Mouse (Mus musculus) forebrain, embryonic 12.5 days (tissue): ENCODE data around the gene Rsc1a1. TPM values are rescaled to one million over a fixed set of nuclear protein-coding genes. Genes with fewer than 3 reads are reported as not detected.
A peak's percentile ranks its signal among the peaks of the same experiment; 100 is the strongest.

Experiments
- ATAC-seq: fragments of 200-750 bp; cut with Nextera tagmentation; 2 replicates; pipeline ENCODE4 v1.8.0; 2017; ENCODE audit warnings: moderate TSS enrichment; ENCODE audit not compliant: low FRiP score
- H3K27ac ChIP-seq: fragments of 300-500 bp; sonication (generic); 2 replicates; pipeline ENCODE4 v1.5.1; 2016; ENCODE audit warnings: mild to moderate bottlenecking
- H3K27me3 ChIP-seq: fragments of 300-500 bp; sonication (generic); 2 replicates; pipeline ENCODE4 v1.6.1; 2016; ENCODE audit warnings: mild to moderate bottlenecking
- H3K36me3 ChIP-seq: fragments of 300-500 bp; sonication (generic); replicated peaks from 2 replicates; pipeline ENCODE4 v1.6.1; 2016; ENCODE audit warnings: mild to moderate bottlenecking
- H3K4me1 ChIP-seq: fragments of 300-500 bp; sonication (generic); 2 replicates; pipeline ENCODE4 v1.6.1; 2016
- H3K4me2 ChIP-seq: fragments of 300-500 bp; sonication (generic); 2 replicates; pipeline ENCODE4 v1.6.1; 2016; ENCODE audit warnings: mild to moderate bottlenecking, moderate library complexity
- H3K4me3 ChIP-seq: fragments of 300-500 bp; sonication (generic); replicated peaks from 2 replicates; pipeline ENCODE4 v1.5.1; 2016; ENCODE audit warnings: mild to moderate bottlenecking
- H3K9ac ChIP-seq: fragments of 300-500 bp; sonication (generic); 2 replicates; pipeline ENCODE4 v1.6.1; 2016; ENCODE audit warnings: mild to moderate bottlenecking
- H3K9me3 ChIP-seq: fragments of 300-500 bp; sonication (generic); 2 replicates; pipeline ENCODE4 v1.6.1; 2016
- WGBS: fragments of 180-500 bp; shearing (Covaris S2); methylation state at CpG from one replicate; pipeline ENCODE4 v1.1.7; 2016; 5-methylcytosine and 5-hydroxymethylcytosine counted together
- polyA plus RNA-seq: library from polyadenylated mRNA; unstranded; fragments of >200 nt; fragmentation: Nextera tagmentation; extraction: Ambion mirVana; gene quantifications from 2 replicates; pipeline ENCODE4 v1.2.1, GENCODE M21; 2016

The Rsc1a1 gene
- polyA plus RNA-seq: 0.31 and 1.0 TPM in 2 replicates

GRCm38 (mm10) chr4:141685499-141685898 is at the start of gene Rsc1a1:
Rsc1a1 (minus strand) TSS chr4:141685599.
- Histone ChIP-seq H3K36me3 (peaks cover 39% of the 10 kb centered on the region), H3K4me2 (no peak within 1 kb of the TSS), H3K4me3 (no peak within 1 kb of the TSS), H3K4me1 (0 out of 2 replicates have a peak, but pooled peaks cover 8% of the 10 kb centered on the region), H3K27me3 (no peaks in the 10 kb centered on the region), H3K9ac (no peak within 1 kb of the TSS), H3K9me3 (no peaks in the 10 kb centered on the region), H3K27ac (no peak within 1 kb of the TSS)
- ATAC-seq: no peak
- 96% methylated on average over 6 of the region's 6 CpGs for WGBS

GRCm38 (mm10) chr4:141735206-141735560 is 49.8 kb upstream of the Rsc1a1 start:
- WGBS: 26% methylated on average over 9 of the region's 9 CpGs

GRCm38 (mm10) chr4:141734446-141735205 is 49.2 kb upstream of the Rsc1a1 start:
- no peak overlapping the region for H3K27ac ChIP-seq

More at GRCm38 (mm10) chr4:141735206-141735560, 49.8 kb upstream of the Rsc1a1 start:
- Histone ChIP-seq H3K27ac (no peak overlapping the region), H3K9ac (peak overlapping the region; percentile 38; the same call in 1 of the 2 replicates), H3K4me1 (peaks cover 9% of the 10 kb centered on the region), H3K36me3 (no peaks in the 10 kb centered on the region), H3K9me3 (no peaks in the 10 kb centered on the region), H3K4me2 (peak overlapping the region; percentile 65), H3K4me3 (peak overlapping the region; percentile 40), H3K27me3 (peaks cover 6% of the 10 kb centered on the region)
- ATAC-seq: no peak

GRCm38 (mm10) chr4:141731766-141732165 is 46.4 kb upstream of the Rsc1a1 start:
- 83% methylated on average over 5 of the region's 5 CpGs for WGBS
- H3K4me2 ChIP-seq: no peak overlapping the region
- peaks cover 9% of the 10 kb centered on the region for H3K4me1 ChIP-seq
- peaks cover 10% of the 10 kb centered on the region for H3K27me3 ChIP-seq
- H3K36me3 ChIP-seq: no peaks in the 10 kb centered on the region
- no peak overlapping the region for H3K9ac ChIP-seq
- H3K27ac ChIP-seq: no peak overlapping the region
- no peak overlapping the region for H3K4me3 ChIP-seq
- no peaks in the 10 kb centered on the region for H3K9me3 ChIP-seq
- no peak for ATAC-seq

More at GRCm38 (mm10) chr4:141734446-141735205, 49.2 kb upstream of the Rsc1a1 start:
- H3K9ac ChIP-seq: peak overlapping the region; percentile 38; the same call in 1 of the 2 replicates
- WGBS: 7% methylated on average over 24 of the region's 24 CpGs
- H3K27me3 ChIP-seq: peaks cover 7% of the 10 kb centered on the region
- peak; percentile 98 for ATAC-seq
- peak overlapping the region; percentile 65 for H3K4me2 ChIP-seq
- H3K9me3 ChIP-seq: no peaks in the 10 kb centered on the region
- H3K36me3 ChIP-seq: no peaks in the 10 kb centered on the region
- H3K4me1 ChIP-seq: peaks cover 9% of the 10 kb centered on the region
- H3K4me3 ChIP-seq: peak overlapping the region; percentile 40

- no peak overlapping the region for H3K27ac ChIP-seq
- H3K4me3 ChIP-seq: no peak overlapping the region
- 90% methylated on average over 13 of the region's 13 CpGs for WGBS
- no peaks in the 10 kb centered on the region for H3K36me3 ChIP-seq
- peaks cover 9% of the 10 kb centered on the region for H3K4me1 ChIP-seq
- ATAC-seq: no peak
- peaks cover 12% of the 10 kb centered on the region for H3K27me3 ChIP-seq
- no peaks in the 10 kb centered on the region for H3K9me3 ChIP-seq
- H3K9ac ChIP-seq: no peak overlapping the region
- no peak overlapping the region for H3K4me2 ChIP-seq
Measured at GRCm38 (mm10) chr4:141730401-141730800, 45.0 kb upstream of the Rsc1a1 start.

GRCm38 (mm10) chr4:141729266-141729665 is 43.9 kb upstream of the Rsc1a1 start:
- no peak overlapping the region for H3K27ac ChIP-seq
- ATAC-seq: no peak
- no peak overlapping the region for H3K4me3 ChIP-seq
- no peaks in the 10 kb centered on the region for H3K36me3 ChIP-seq
- H3K4me2 ChIP-seq: no peak overlapping the region
- 0 out of 2 replicates have a peak, but pooled peaks cover 1% of the 10 kb centered on the region for H3K4me1 ChIP-seq
- H3K27me3 ChIP-seq: peaks cover 20% of the 10 kb centered on the region
- no peak overlapping the region for H3K9ac ChIP-seq
- 73% methylated on average over 3 of the region's 3 CpGs for WGBS
- no peaks in the 10 kb centered on the region for H3K9me3 ChIP-seq

- peaks cover 27% of the 10 kb centered on the region for H3K4me1 ChIP-seq
- H3K9ac ChIP-seq: no peak overlapping the region
- H3K36me3 ChIP-seq: no peaks in the 10 kb centered on the region
- no peak overlapping the region for H3K27ac ChIP-seq
- peaks cover 19% of the 10 kb centered on the region for H3K27me3 ChIP-seq
- H3K4me2 ChIP-seq: no peak overlapping the region
- no peaks in the 10 kb centered on the region for H3K9me3 ChIP-seq
- no peak overlapping the region for H3K4me3 ChIP-seq
- ATAC-seq: no peak
- 72% methylated on average over 3 of the region's 3 CpGs for WGBS
Measured at GRCm38 (mm10) chr4:141725738-141726137, 40.3 kb upstream of the Rsc1a1 start.

GRCm38 (mm10) chr4:141725277-141725676 is 39.9 kb upstream of the Rsc1a1 start:
- Histone ChIP-seq H3K27me3 (peaks cover 15% of the 10 kb centered on the region), H3K4me3 (no peak overlapping the region), H3K9me3 (no peaks in the 10 kb centered on the region), H3K4me2 (no peak overlapping the region), H3K27ac (no peak overlapping the region), H3K36me3 (peaks cover 3% of the 10 kb centered on the region; the same call in 1 of the 2 replicates), H3K4me1 (peaks cover 28% of the 10 kb centered on the region), H3K9ac (no peak overlapping the region)
- no peak for ATAC-seq
- WGBS: 76% methylated on average over 5 of the region's 5 CpGs

GRCm38 (mm10) chr4:141724594-141724993 is 39.2 kb upstream of the Rsc1a1 start:
- no peak for ATAC-seq
- no peak overlapping the region for H3K4me3 ChIP-seq
- H3K4me2 ChIP-seq: no peak overlapping the region
- H3K36me3 ChIP-seq: peaks cover 8% of the 10 kb centered on the region; the same call in 1 of the 2 replicates
- WGBS: 77% methylated on average over 11 of the region's 11 CpGs
- H3K4me1 ChIP-seq: peaks cover 28% of the 10 kb centered on the region
- H3K27me3 ChIP-seq: peaks cover 13% of the 10 kb centered on the region; the same call in 1 of the 2 replicates
- no peak overlapping the region for H3K27ac ChIP-seq
- no peak overlapping the region for H3K9ac ChIP-seq
- no peaks in the 10 kb centered on the region for H3K9me3 ChIP-seq

- Histone ChIP-seq H3K36me3 (peaks cover 8% of the 10 kb centered on the region; the same call in 1 of the 2 replicates), H3K27me3 (peaks cover 13% of the 10 kb centered on the region; the same call in 1 of the 2 replicates), H3K9ac (peak overlapping the region; percentile 97), H3K4me2 (peak overlapping the region; percentile 83), H3K4me1 (peaks cover 28% of the 10 kb centered on the region), H3K9me3 (no peaks in the 10 kb centered on the region), H3K27ac (no peak overlapping the region), H3K4me3 (peak overlapping the region; percentile 100)
- ATAC-seq: peak; percentile 70
- WGBS: 11% methylated on average over 13 of the region's 13 CpGs
Measured at GRCm38 (mm10) chr4:141723673-141724068, 38.3 kb upstream of the Rsc1a1 start.

- Histone ChIP-seq H3K36me3 (peaks cover 8% of the 10 kb centered on the region; the same call in 1 of the 2 replicates), H3K4me2 (peak within 1 kb of the TSS; percentile 83), H3K9me3 (no peaks in the 10 kb centered on the region), H3K9ac (peak within 1 kb of the TSS; percentile 97), H3K27ac (peak within 1 kb of the TSS; percentile 90), H3K27me3 (peaks cover 13% of the 10 kb centered on the region; the same call in 1 of the 2 replicates), H3K4me3 (peak within 1 kb of the TSS; percentile 100), H3K4me1 (peaks cover 28% of the 10 kb centered on the region)
- peak; percentile 95 for ATAC-seq
- under 1% methylated on average over 87 of the region's 105 CpGs for WGBS
Measured at GRCm38 (mm10) chr4:141722731-141723672, 37.6 kb upstream of the Rsc1a1 start, which contains the start of gene Ddi2. Ddi2 (minus strand) TSS chr4:141723419.

GRCm38 (mm10) chr4:141721961-141722360 is 36.6 kb upstream of the Rsc1a1 start:
- Histone ChIP-seq H3K36me3 (peaks cover 12% of the 10 kb centered on the region; the same call in 1 of the 2 replicates), H3K4me2 (peak overlapping the region; percentile 83), H3K9ac (peak overlapping the region; percentile 97), H3K27me3 (0 out of 2 replicates have a peak, but pooled peaks cover 11% of the 10 kb centered on the region), H3K9me3 (no peaks in the 10 kb centered on the region), H3K4me1 (peaks cover 28% of the 10 kb centered on the region), H3K27ac (no peak overlapping the region), H3K4me3 (peak overlapping the region; percentile 100)
- no peak for ATAC-seq
- WGBS: 87% methylated on average over 6 of the region's 6 CpGs
